Comparison of ENCODE assay signal across 20 mouse cellular contexts in the genomic region with DNA sequence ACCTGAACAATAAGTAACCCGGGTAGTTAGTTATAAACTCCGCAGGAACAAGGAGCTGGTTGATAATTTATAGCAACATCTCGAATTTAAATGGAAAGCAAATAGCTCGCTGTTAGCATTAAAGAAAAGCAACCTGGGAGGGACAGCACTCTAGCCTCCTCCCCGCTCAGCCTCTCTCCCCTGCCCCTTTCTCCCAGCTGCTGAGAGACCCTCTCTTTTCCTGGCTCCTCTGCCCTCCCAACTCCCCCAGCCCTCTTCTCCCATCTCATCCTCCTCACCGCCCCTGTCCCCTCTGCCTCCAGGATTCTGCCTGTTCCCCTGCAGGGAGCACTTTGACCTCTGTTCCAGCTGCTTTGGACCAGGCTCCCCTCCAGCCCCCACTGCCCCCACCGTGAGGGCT. TPM values are rescaled to one million over a fixed set of nuclear protein-coding genes. Genes with fewer than 3 reads are reported as not detected.
DNase-seq lines count a peak whose midpoint lies in the region; ATAC-seq and TF ChIP-seq lines count a peak whose summit lies in the region.
"Had no signal": no experiment of that assay in that cellular context is flagged by ENCODE, and none has a peak within 500 bp of the region (broad histone marks: within the 10 kb centered on the region; RNA-seq: fewer than 3 reads in every experiment).

No protein-coding gene starts in this region.

- no peak for TF ChIP-seq CTCF in intestine, postnatal 0 days (IDR thresholded peaks at IDR 0.05; ENCODE audit: low read depth)

- ATAC-seq in hindbrain, embryonic 12.5 days (ENCODE audit: low FRiP score), result no peak
- no peak for ATAC-seq in intestine, postnatal 0 days
- ATAC-seq in stomach, embryonic 14.5 days (ENCODE audit: insufficient number of reproducible peaks, insufficient read depth, low FRiP score, low read depth), result no peak
- ATAC-seq: forebrain, embryonic 15.5 days; inflammation-experienced regulatory T-cells, adult 6 months had no signal

- H3K36me3 ChIP-seq in hindbrain, embryonic 12.5 days, result no peaks in the 10 kb centered on the region
- H3K36me3 ChIP-seq in hindbrain, embryonic 10.5 days, result no peaks in the 10 kb centered on the region
- no peaks in the 10 kb centered on the region for H3K36me3 ChIP-seq in intestine, postnatal 0 days (ENCODE audit: control insufficient read depth, insufficient read depth)
- no peaks in the 10 kb centered on the region for H3K36me3 ChIP-seq in stomach, embryonic 14.5 days (ENCODE audit: control insufficient read depth, insufficient read depth, low read length)
- H3K36me3 ChIP-seq: forebrain, embryonic 15.5 days; limb, embryonic 12.5 days had no signal

- no peak overlapping the region for H3K4me2 ChIP-seq in hindbrain, embryonic 12.5 days (replicated peaks)
- peak overlapping the region; percentile 69 for H3K4me2 ChIP-seq in intestine, postnatal 0 days (replicated peaks; ENCODE audit: low read depth)
- peak overlapping the region; percentile 33 for H3K4me2 ChIP-seq in stomach, embryonic 14.5 days (replicated peaks; ENCODE audit: low read depth, low read length)
- H3K4me2 ChIP-seq: forebrain, embryonic 15.5 days; limb, embryonic 12.5 days had no signal

- 19% methylated on average over 7 of the region's 7 CpGs for whole genome bisulfite sequencing in hindbrain, embryonic 12.5 days
- 18% methylated on average over 7 of the region's 7 CpGs for WGBS in hindbrain, embryonic 10.5 days
- WGBS in intestine, postnatal 0 days, result 14% methylated on average over 7 of the region's 7 CpGs
- WGBS in stomach, embryonic 14.5 days, result 21% methylated on average over 7 of the region's 7 CpGs

- H3K27ac ChIP-seq in hindbrain, embryonic 12.5 days, result no peak overlapping the region
- H3K27ac ChIP-seq in hindbrain, embryonic 10.5 days, result no peak overlapping the region
- peak overlapping the region; percentile 95 for H3K27ac ChIP-seq in intestine, postnatal 0 days (ENCODE audit: low read depth, low read length)
- H3K27ac ChIP-seq in stomach, embryonic 14.5 days (ENCODE audit: low read length), result peak overlapping the region; percentile 90
- H3K27ac ChIP-seq: forebrain, embryonic 15.5 days; limb, embryonic 12.5 days had no signal

- H3K4me3 ChIP-seq in hindbrain, embryonic 12.5 days, result no peak overlapping the region
- H3K4me3 ChIP-seq in hindbrain, embryonic 10.5 days, result no peak overlapping the region
- peak overlapping the region; percentile 49 for H3K4me3 ChIP-seq in intestine, postnatal 0 days (ENCODE audit: low read depth, low read length)
- H3K4me3 ChIP-seq in stomach, embryonic 14.5 days (ENCODE audit: low read depth, low read length), result peak overlapping the region; percentile 35
- H3K4me3 ChIP-seq: forebrain, embryonic 15.5 days; limb, embryonic 12.5 days; myocyte had no signal

- no peak for DNase-seq in hindbrain, embryonic 10.5 days (ENCODE audit: low spot score)
- peak; percentile 62 to 89 for DNase-seq in kidney, postnatal 25 days
- DNase-seq in thymus, postnatal 25 days, result no peak
- no peak for DNase-seq in cerebellum, postnatal 14 days
- no peak for DNase-seq in left cerebral cortex, adult 18-20 months (ENCODE audit: low spot score in 2 of 2)
- DNase-seq: adrenal gland, adult 8-10 months; cerebellum, postnatal 10 days; heart, postnatal 36 days; lung, postnatal 10 days had no signal

- no peaks in the 10 kb centered on the region for H3K9me3 ChIP-seq in hindbrain, embryonic 12.5 days (replicated peaks)
- H3K9me3 ChIP-seq in hindbrain, embryonic 10.5 days, result no peaks in the 10 kb centered on the region
- no peaks in the 10 kb centered on the region for H3K9me3 ChIP-seq in intestine, postnatal 0 days (ENCODE audit: control insufficient read depth)
- no peaks in the 10 kb centered on the region for H3K9me3 ChIP-seq in stomach, embryonic 14.5 days (ENCODE audit: control insufficient read depth, low read depth, low read length)
- H3K9me3 ChIP-seq: forebrain, embryonic 15.5 days; limb, embryonic 12.5 days had no signal

- H3K27me3 ChIP-seq in hindbrain, embryonic 12.5 days, result peaks cover 23% of the 10 kb centered on the region
- peaks cover 37% of the 10 kb centered on the region for H3K27me3 ChIP-seq in hindbrain, embryonic 10.5 days (ENCODE audit: insufficient read depth, poor library complexity, severe bottlenecking)
- H3K27me3 ChIP-seq in intestine, postnatal 0 days (replicated peaks; ENCODE audit: control insufficient read depth, insufficient read depth, low read length), result no peaks in the 10 kb centered on the region
- H3K27me3 ChIP-seq in stomach, embryonic 14.5 days (ENCODE audit: control insufficient read depth, insufficient read depth, low read length), result no peaks in the 10 kb centered on the region
- H3K27me3 ChIP-seq: forebrain, embryonic 15.5 days had no signal

- 0 out of 2 replicates have a peak, but pooled peaks cover 5% of the 10 kb centered on the region for H3K4me1 ChIP-seq in hindbrain, embryonic 12.5 days
- H3K4me1 ChIP-seq in hindbrain, embryonic 10.5 days (replicated peaks), result peaks cover 20% of the 10 kb centered on the region
- no peaks in the 10 kb centered on the region for H3K4me1 ChIP-seq in intestine, postnatal 0 days (replicated peaks; ENCODE audit: control insufficient read depth, insufficient read depth, low read length)
- peaks cover 14% of the 10 kb centered on the region; the same call in 1 of the 2 replicates for H3K4me1 ChIP-seq in stomach, embryonic 14.5 days (ENCODE audit: control insufficient read depth, insufficient read depth, low read length)
- H3K4me1 ChIP-seq: forebrain, embryonic 15.5 days had no signal

- H3K9ac ChIP-seq in hindbrain, embryonic 12.5 days, result 0 out of 2 replicates have a peak overlapping the region, but pooled peaks have one; percentile 27
- peak overlapping the region; percentile 45 for H3K9ac ChIP-seq in intestine, postnatal 0 days (ENCODE audit: low read depth, low read length)
- peak overlapping the region; percentile 39; the same call in 1 of the 2 replicates for H3K9ac ChIP-seq in stomach, embryonic 14.5 days (replicated peaks; ENCODE audit: low read depth, low read length)
- H3K9ac ChIP-seq: forebrain, embryonic 15.5 days; limb, embryonic 12.5 days had no signal

RNA-seq across cellular contexts. Expression of a gene that starts 2.2 kb away (rescaled TPM):
- polyA plus RNA-seq in hindbrain, embryonic 12.5 days (2016; fragmentation: Nextera tagmentation; extraction: Ambion mirVana), result 0.06 TPM in 1 of 2 replicates, not detected in the other
- polyA plus RNA-seq in hindbrain, embryonic 10.5 days (2016; fragmentation: Nextera tagmentation; extraction: Ambion mirVana), result 0.05 TPM in 1 of 2 replicates, not detected in the other
- 15.9 and 16.1 TPM in 2 replicates for polyA plus RNA-seq in intestine, postnatal 0 days (2015; fragmentation: Nextera tagmentation; extraction: Ambion mirVana)
- 7.1 and 7.7 TPM in 2 replicates for polyA plus RNA-seq in stomach, embryonic 14.5 days (2014; fragmentation: Nextera tagmentation; extraction: Ambion mirVana)
- total RNA-seq in left cerebral cortex, adult 18-20 months (2021), result not detected
- total RNA-seq: adrenal gland, adult 8-10 months; gastrocnemius, adult 8-10 months; heart, adult 8-10 months; heart, postnatal 36 days; megakaryocyte-erythroid progenitor cell, adult 5-6 weeks had no signal
- polyA plus RNA-seq: embryonic facial prominence, embryonic 11.5 days; forebrain, embryonic 15.5 days; limb, embryonic 12.5 days; myocyte had no signal

RNA-seq across cellular contexts. Expression of a gene that starts 26.7 kb away (rescaled TPM):
- 66.7 and 72.0 TPM in 2 replicates for polyA plus RNA-seq in hindbrain, embryonic 12.5 days (2016; fragmentation: Nextera tagmentation; extraction: Ambion mirVana)
- 49.0 and 49.9 TPM in 2 replicates for polyA plus RNA-seq in hindbrain, embryonic 10.5 days (2016; fragmentation: Nextera tagmentation; extraction: Ambion mirVana)
- polyA plus RNA-seq in intestine, postnatal 0 days (2015; fragmentation: Nextera tagmentation; extraction: Ambion mirVana), result 55.6 and 56.5 TPM in 2 replicates
- 51.8 and 54.6 TPM in 2 replicates for polyA plus RNA-seq in stomach, embryonic 14.5 days (2014; fragmentation: Nextera tagmentation; extraction: Ambion mirVana)
- 100 to 1,000 TPM; 207 to 236 TPM for total RNA-seq in left cerebral cortex, adult 18-20 months (2021)

RNA-seq across cellular contexts. Expression of a gene that starts 42.3 kb away (rescaled TPM):
- 27.5 and 31.1 TPM in 2 replicates for polyA plus RNA-seq in hindbrain, embryonic 12.5 days (2016; fragmentation: Nextera tagmentation; extraction: Ambion mirVana)
- 11.2 TPM in 2 replicates for polyA plus RNA-seq in hindbrain, embryonic 10.5 days (2016; fragmentation: Nextera tagmentation; extraction: Ambion mirVana)
- polyA plus RNA-seq in intestine, postnatal 0 days (2015; fragmentation: Nextera tagmentation; extraction: Ambion mirVana), result 19.5 and 20.8 TPM in 2 replicates
- polyA plus RNA-seq in stomach, embryonic 14.5 days (2014; fragmentation: Nextera tagmentation; extraction: Ambion mirVana), result 27.6 and 27.7 TPM in 2 replicates
- 10 to 100 TPM; 84.8 to 85.4 TPM for total RNA-seq in left cerebral cortex, adult 18-20 months (2021)

RNA-seq across cellular contexts. Expression of a gene that starts 45.6 kb away (rescaled TPM):
- 0.13 and 0.17 TPM in 2 replicates for polyA plus RNA-seq in hindbrain, embryonic 12.5 days (2016; fragmentation: Nextera tagmentation; extraction: Ambion mirVana)
- polyA plus RNA-seq in hindbrain, embryonic 10.5 days (2016; fragmentation: Nextera tagmentation; extraction: Ambion mirVana), result not detected in 2 replicates
- 20.1 and 25.5 TPM in 2 replicates for polyA plus RNA-seq in intestine, postnatal 0 days (2015; fragmentation: Nextera tagmentation; extraction: Ambion mirVana)
- 0.57 and 0.75 TPM in 2 replicates for polyA plus RNA-seq in stomach, embryonic 14.5 days (2014; fragmentation: Nextera tagmentation; extraction: Ambion mirVana)
- total RNA-seq in left cerebral cortex, adult 18-20 months (2021), result under 1 TPM; 0.21 to 0.35 TPM
- total RNA-seq: gastrocnemius, adult 8-10 months had no signal

Comparison
In these comparisons a context has a peak if more than half of its experiments do, and no peak if none do; other contexts are left out.
1. H3K27ac ChIP-seq: peak in intestine, postnatal 0 days (single experiment) and stomach, embryonic 14.5 days (single experiment); none in hindbrain, embryonic 12.5 days (single experiment) and hindbrain, embryonic 10.5 days (single experiment).
2. H3K4me3 ChIP-seq: peak in intestine, postnatal 0 days (single experiment) and stomach, embryonic 14.5 days (single experiment); none in hindbrain, embryonic 12.5 days (single experiment) and hindbrain, embryonic 10.5 days (single experiment).
3. DNase-seq: peak in kidney, postnatal 25 days (2 of 2); none in hindbrain, embryonic 10.5 days (single experiment), thymus, postnatal 25 days (single experiment), cerebellum, postnatal 14 days (0 of 2) and left cerebral cortex, adult 18-20 months (0 of 2).
4. Peak in every context shown above with its lines, with median percentiles within 50 percentile points of each other: H3K9ac ChIP-seq.